Mouse (Mus musculus): ENCODE results near the gene Zbtb34.

GRCm38 (mm10) chr2:33414019-33414418 lies 17.1 kb downstream of the Zbtb34 start:
- TF ChIP-seq CTCF (IDR thresholded peaks at IDR 0.05; ENCODE audit: extremely low read depth, insufficient read depth, low read length) (no peak), POLR2A (IDR thresholded peaks at IDR 0.05; ENCODE audit: extremely low read depth, insufficient read depth, low read length) (no peak)
